Mouse (Mus musculus): ENCODE results near the gene Tomm70a. TPM values are rescaled to one million over a fixed set of nuclear protein-coding genes. Genes with fewer than 3 reads are reported as not detected.

Gene Tomm70a
- total RNA-seq, 2 experiments from 2014 or later = 30.3 to 32.9 TPM

- no peak for DNase-seq (ENCODE audit: low spot score)
These were observed 68.0 kb downstream of the Tomm70a start for GRCm38 (mm10) chr16:57189493-57189892.

GRCm38 (mm10) chr16:57190390-57190789 is 68.9 kb downstream of the Tomm70a start:
- no peak for DNase-seq (ENCODE audit: low spot score)

GRCm38 (mm10) chr16:57191214-57191613 is 69.7 kb downstream of the Tomm70a start:
- DNase-seq (ENCODE audit: low spot score) = no peak

GRCm38 (mm10) chr16:57196590-57196989 is 75.1 kb downstream of the Tomm70a start:
- no peak for DNase-seq (ENCODE audit: low spot score)

GRCm38 (mm10) chr16:57197281-57197680 is 75.8 kb downstream of the Tomm70a start:
- DNase-seq (ENCODE audit: low spot score) = no peak

Other genes starting within 250 kb of the Tomm70a start
- 1 to 10 TPM; 1.3 to 1.5 TPM for gene Tmem45a, start 235.5 kb upstream of the Tomm70a start, total RNA-seq (2021)
- gene Lnp1, start 193.6 kb upstream of the Tomm70a start, total RNA-seq (2021) = not detected
- gene Tmem45a2, start 50.3 kb upstream of the Tomm70a start, total RNA-seq (2021) = not detected
- gene Nit2, start 45.6 kb downstream of the Tomm70a start, total RNA-seq (2021) = 10 to 100 TPM; 19.2 to 22.5 TPM
- gene Tbc1d23, start 109.8 kb downstream of the Tomm70a start, total RNA-seq (2021) = 10 to 100 TPM; 16.6 to 19.6 TPM
- not detected for gene Tmem30c, start 171.2 kb downstream of the Tomm70a start, total RNA-seq (2021)
- 10 to 100 TPM; 44.0 to 60.2 TPM for gene Filip1l, start 231.4 kb downstream of the Tomm70a start, total RNA-seq (2021)